Mouse (Mus musculus) cerebellum, adult 2 months (tissue): Measurements from ENCODE around the gene Bri3bp. TPM values are rescaled to one million over a fixed set of nuclear protein-coding genes. Genes with fewer than 3 reads are reported as not detected.

ENCODE experiments used
- DNase-seq, 2 experiments: peaks; one replicate each; pipeline ENCODE4 v3.0.0; 2021
- H3K27ac ChIP-seq: fragments of 200-500 bp; 2 replicates; pipeline ENCODE4 v1.5.1; 2012; ENCODE audit warnings: low read length, control low read depth, inconsistent platforms; ENCODE audit not compliant: insufficient read depth
- H3K27me3 ChIP-seq: fragments of 200-500 bp; 2 replicates; pipeline ENCODE4 v1.6.1; 2012; ENCODE audit warnings: inconsistent platforms, mild to moderate bottlenecking, low read length, moderate library complexity; ENCODE audit not compliant: control insufficient read depth, insufficient read depth
- H3K4me1 ChIP-seq: fragments of 200-500 bp; 2 replicates; pipeline ENCODE4 v1.6.1; 2011; ENCODE audit warnings: low read length; ENCODE audit not compliant: control insufficient read depth, insufficient read depth
- H3K4me3 ChIP-seq: fragments of 200-500 bp; replicated peaks from 2 replicates; pipeline ENCODE3; 2011; ENCODE audit warnings: mild to moderate bottlenecking, low read depth, low read length, control low read depth; ENCODE audit not compliant: insufficient read depth
- CTCF ChIP-seq: fragments of 200-500 bp; IDR thresholded peaks from 2 replicates; pipeline ENCODE4 v1.5.1; 2011; ENCODE audit warnings: low read depth, mild to moderate bottlenecking, control low read depth, low read length, moderate library complexity, borderline replicate concordance; ENCODE audit not compliant: insufficient read depth
- POLR2A ChIP-seq: fragments of 200-500 bp; IDR thresholded peaks from 2 replicates; pipeline ENCODE4 v1.6.1; 2011; ENCODE audit warnings: low read length, control low read depth, borderline replicate concordance; ENCODE audit not compliant: insufficient read depth
- WGBS: fragments of 180-500 bp; shearing (Covaris S2); methylation state at CpG from one replicate; pipeline ENCODE4 v1.1.7; 2018; 5-methylcytosine and 5-hydroxymethylcytosine counted together
- polyA plus RNA-seq: library from polyadenylated mRNA; depleted of rRNA; stranded (reverse); fragments of >200 nt; gene quantifications from 2 replicates; pipeline ENCODE4 v1.2.3, GENCODE M21; 2012

Gene Bri3bp
- polyA plus RNA-seq, 1 experiment, result 39.1 TPM

DNA sequence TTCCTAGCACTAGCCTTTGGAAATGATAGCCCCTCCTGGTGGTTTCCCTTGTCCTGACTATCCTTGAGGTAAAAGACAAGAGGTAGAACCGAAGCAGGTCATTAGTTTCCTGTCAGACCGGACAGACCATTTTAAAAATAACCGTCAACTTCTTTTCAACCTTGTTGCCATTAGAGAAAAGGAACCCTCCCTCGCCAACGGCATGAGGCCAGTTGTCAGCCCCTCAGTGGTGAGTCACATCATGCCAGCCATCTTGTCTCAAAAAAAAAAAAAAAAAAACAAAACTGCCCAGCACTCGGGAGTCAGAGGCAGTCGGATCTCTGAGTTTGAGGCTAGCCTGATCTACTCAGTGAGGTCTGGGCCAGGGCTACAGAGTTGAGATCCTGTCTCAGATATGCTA is 40.5 kb upstream of the Bri3bp start:
- TF ChIP-seq POLR2A (no peak), CTCF (no peak)
- DNase-seq, result no peak
- Histone ChIP-seq H3K4me1 (no peaks in the 10 kb centered on the region), H3K4me3 (no peak overlapping the region), H3K27ac (no peak overlapping the region), H3K27me3 (no peaks in the 10 kb centered on the region)
- 75% methylated on average over 7 of the region's 7 CpGs for WGBS

DNA sequence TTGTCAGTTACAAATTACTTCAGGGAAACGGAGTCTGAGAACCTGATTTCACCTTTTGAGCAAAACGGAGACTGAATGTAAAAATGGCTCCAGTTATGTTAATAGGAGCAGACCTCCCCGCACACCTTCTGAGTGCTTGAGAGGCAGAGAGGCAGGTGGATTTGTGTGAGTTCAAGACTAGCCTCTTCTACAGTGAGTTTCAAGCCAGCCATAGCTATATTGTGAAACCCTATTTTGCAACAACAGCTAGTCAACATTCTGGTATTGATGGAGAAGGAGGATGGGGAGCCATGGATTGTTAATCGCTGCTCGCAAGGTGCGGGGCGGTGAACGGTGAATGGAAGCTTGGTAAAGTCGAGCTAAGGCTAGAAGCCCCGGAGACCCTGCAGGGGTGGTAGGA is 38.9 kb upstream of the Bri3bp start:
- no peak for TF ChIP-seq CTCF
- TF ChIP-seq POLR2A, result no peak
- WGBS, result 80% methylated on average over 10 of the region's 10 CpGs

DNA sequence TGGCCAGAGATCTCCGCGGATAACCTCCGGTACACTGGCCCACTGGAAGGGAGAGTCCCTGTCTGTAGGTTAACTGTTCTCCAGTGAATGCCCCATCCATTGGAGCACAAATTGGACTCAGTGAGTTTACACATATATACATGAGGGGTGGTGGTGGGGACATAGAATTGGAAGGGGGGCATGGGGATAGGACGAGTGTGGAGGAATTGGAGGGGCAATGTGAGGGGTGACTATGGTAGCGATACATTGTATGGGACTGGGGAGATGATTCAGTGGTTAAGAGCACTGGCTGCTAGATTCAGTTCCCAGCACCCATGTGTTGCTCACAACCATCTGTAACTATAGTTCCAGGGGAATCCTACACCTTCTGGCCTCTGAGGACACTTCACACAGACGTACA is 38.4 kb upstream of the Bri3bp start:
- Histone ChIP-seq H3K4me1 (peaks cover 3% of the 10 kb centered on the region; the same call in 1 of the 2 replicates), H3K27me3 (no peaks in the 10 kb centered on the region), H3K4me3 (no peak overlapping the region), H3K27ac (no peak overlapping the region)
- no peak for DNase-seq
- TF ChIP-seq POLR2A, result no peak
- TF ChIP-seq CTCF, result no peak
- WGBS, result 87% methylated on average over 6 of the region's 6 CpGs

More for the DNA sequence above, 38.9 kb upstream of the Bri3bp start:
- Histone ChIP-seq H3K4me3 (no peak overlapping the region), H3K27me3 (no peaks in the 10 kb centered on the region), H3K27ac (no peak overlapping the region), H3K4me1 (peaks cover 3% of the 10 kb centered on the region; the same call in 1 of the 2 replicates)
- no peak for DNase-seq

DNA sequence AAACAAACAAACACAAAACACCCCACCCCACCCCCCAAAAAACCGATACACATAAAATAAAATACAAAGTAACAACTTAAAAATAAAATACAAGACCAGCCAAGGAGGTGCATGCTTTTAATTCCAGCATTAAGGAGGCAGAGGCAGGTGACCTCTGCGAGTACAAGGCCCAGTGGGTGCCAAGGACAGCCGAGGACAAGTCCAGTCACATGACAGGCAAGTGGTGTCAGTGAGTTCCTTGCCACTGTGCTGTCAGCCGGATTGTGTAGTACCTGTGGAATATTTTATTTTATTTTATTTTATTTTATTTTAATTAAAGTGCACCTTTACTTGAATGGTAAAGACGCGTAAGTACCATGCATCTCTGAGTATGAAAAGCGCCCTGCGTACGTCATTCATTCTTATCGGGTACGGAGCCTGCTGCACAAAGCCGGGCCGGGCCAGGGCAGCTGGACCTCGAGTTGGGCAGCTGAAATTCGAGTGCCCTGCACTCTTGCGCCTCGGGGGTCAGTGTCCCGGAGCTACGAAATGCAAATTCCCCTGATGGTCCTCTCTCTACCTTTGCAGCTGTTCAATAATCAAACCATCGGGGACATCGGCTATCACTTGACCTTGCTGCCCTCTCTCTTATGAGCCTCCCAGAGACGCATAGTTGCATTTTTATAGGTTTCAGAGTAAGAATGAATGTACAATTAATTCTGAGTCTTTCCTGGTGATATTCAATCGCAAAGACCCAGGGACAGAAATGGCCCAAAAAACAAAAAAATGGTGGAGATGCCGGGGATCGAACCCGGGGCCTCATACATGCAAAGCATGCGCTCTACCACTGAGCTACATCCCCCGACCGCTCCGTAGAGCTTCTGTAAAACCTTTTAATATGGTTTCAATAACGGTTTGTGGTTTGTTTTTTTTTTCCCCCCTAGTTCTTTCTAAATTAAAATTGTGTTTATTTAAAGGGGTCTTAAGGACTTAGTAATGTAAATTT is 37.6 kb upstream of the Bri3bp start:
- DNase-seq, result peak; percentile 61 to 73
- no peak for TF ChIP-seq CTCF
- no peak for TF ChIP-seq POLR2A
- Histone ChIP-seq H3K4me1 (peaks cover 3% of the 10 kb centered on the region; the same call in 1 of the 2 replicates), H3K27ac (no peak overlapping the region), H3K27me3 (no peaks in the 10 kb centered on the region), H3K4me3 (peak overlapping the region; percentile 77)
- WGBS, result 37% methylated on average over 31 of the region's 31 CpGs

DNA sequence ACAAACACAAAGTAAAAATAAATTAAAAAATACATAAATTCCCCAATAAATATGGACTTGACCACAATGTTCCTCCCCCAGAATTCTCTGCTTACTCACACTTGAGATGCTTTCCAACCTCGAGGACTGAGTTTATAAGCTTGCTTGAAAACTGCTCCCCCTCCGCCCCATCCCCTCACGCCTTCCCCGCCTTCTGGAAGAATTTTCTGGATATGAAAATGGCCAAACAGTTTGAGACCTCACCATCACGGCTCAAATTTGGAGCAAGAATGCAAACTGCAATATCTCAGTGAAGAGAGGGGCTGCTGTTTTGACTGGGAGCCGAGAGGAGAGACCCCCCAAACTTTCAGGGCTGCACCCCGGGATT is 36.8 kb upstream of the Bri3bp start:
- Histone ChIP-seq H3K4me1 (peaks cover 3% of the 10 kb centered on the region; the same call in 1 of the 2 replicates), H3K4me3 (peak overlapping the region; percentile 77), H3K27ac (peak overlapping the region; percentile 80; the same call in 1 of the 2 replicates), H3K27me3 (no peaks in the 10 kb centered on the region)
- no peak for DNase-seq
- 13% methylated on average over 7 of the region's 7 CpGs for WGBS
- TF ChIP-seq POLR2A (no peak), CTCF (no peak)

DNA sequence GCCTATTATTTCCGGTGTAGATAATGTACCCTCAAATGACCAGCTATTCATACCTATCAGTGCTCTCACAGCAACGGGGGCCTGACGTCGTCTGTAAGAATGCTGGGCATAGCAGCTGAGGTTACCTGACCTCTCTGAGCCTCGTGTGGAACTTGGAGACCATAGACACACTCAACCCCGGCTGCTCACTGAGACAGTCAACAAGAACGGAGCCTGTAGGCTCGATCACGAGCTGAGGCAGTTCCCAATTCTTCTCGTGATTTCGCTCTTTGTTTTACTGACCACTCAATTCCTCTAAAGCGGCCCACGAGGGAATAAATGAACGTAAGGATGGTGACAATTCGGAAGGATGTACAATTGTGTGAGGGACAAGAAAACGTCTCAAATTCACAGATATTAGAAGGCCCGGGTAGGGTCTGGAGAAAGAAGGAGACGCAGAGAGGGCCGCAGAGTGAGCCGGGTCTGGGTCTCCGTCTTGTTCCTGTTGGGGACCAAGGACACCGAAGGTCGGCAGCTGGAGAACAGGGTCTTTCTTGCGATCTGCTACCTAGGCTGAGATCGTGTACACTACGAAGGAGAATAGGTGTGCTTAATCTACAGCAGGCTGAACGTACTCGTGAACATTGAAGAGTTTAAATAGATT is 36.3 kb upstream of the Bri3bp start:
- no peaks in the 10 kb centered on the region for H3K27me3 ChIP-seq
- TF ChIP-seq CTCF (no peak), POLR2A (no peak)
- H3K4me3 ChIP-seq, result peak overlapping the region; percentile 77
- H3K27ac ChIP-seq, result peak overlapping the region; percentile 80
- peak; percentile 61 to 76 for DNase-seq
- 3% methylated on average over 28 of the region's 28 CpGs for WGBS
- H3K4me1 ChIP-seq, result peaks cover 3% of the 10 kb centered on the region; the same call in 1 of the 2 replicates

DNA sequence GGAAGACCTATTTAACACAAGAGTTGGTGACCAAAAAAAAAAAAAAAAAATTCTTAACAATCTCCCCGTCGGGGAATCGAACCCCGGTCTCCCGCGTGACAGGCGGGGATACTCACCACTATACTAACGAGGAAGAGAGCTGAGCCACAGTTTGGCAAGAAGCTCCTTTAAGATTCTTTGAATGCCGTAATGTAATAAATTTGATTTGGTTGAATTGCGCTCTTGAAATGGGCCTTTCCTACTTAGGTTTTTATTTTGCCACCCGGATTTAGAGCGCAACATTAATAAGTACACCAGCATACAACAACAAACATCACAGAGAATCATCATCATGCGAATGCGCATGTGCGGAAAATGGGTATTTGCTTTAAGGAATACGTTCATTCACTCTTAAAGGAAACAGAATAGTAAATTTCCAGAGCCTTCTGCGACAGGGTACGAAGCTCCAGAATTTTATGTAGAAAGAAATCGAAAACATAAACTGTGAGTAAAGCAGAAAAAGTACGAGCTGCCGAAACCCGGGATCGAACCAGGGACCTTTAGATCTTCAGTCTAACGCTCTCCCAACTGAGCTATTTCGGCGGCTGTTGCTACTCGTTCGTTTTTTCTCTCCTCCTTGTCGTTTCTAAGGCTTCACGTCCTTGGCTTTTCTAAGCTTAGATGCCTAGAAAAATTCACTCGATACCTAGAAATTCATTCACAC is 35.7 kb upstream of the Bri3bp start:
- Histone ChIP-seq H3K4me3 (peak overlapping the region; percentile 77), H3K4me1 (peaks cover 3% of the 10 kb centered on the region; the same call in 1 of the 2 replicates), H3K27me3 (no peaks in the 10 kb centered on the region), H3K27ac (peak overlapping the region; percentile 80)
- DNase-seq, result peak; percentile 82 to 90
- TF ChIP-seq CTCF (no peak), POLR2A (no peak)
- WGBS, result 4% methylated on average over 31 of the region's 31 CpGs
